Mouse (Mus musculus) MEL (cell line): Measurements from ENCODE around the gene Itgb6. TPM values are rescaled to one million over a fixed set of nuclear protein-coding genes. Genes with fewer than 3 reads are reported as not detected.

Experiments
- DNase-seq: peaks from one replicate; pipeline ENCODE4 v3.0.0; 2011; ENCODE audit warnings: low read depth, low spot score
- H3K27ac ChIP-seq: 2 replicates; pipeline ENCODE4 v1.5.1; 2012; ENCODE audit warnings: low read depth, mild to moderate bottlenecking, control low read depth, low read length, moderate library complexity; ENCODE audit not compliant: control insufficient read depth
- H3K27me3 ChIP-seq, 2 experiments: fragments of 150-350 bp in 1 of 2; sonication (generic) in 1 of 2; 2 replicates each; pipeline ENCODE4 v1.6.1; 2012; ENCODE audit warnings: low read length in 2 of 2, mild to moderate bottlenecking in 2 of 2, improper control_type of control experiment in 1 of 2, moderate library complexity in 1 of 2; ENCODE audit not compliant: insufficient read depth in 2 of 2, control insufficient read depth in 1 of 2
- H3K36me3 ChIP-seq, 2 experiments: 2 replicates each; pipeline ENCODE4 v1.6.1; 2012 to 2014; ENCODE audit warnings: low read length in 2 of 2, improper control_type of control experiment in 1 of 2, inconsistent platforms in 1 of 2, mild to moderate bottlenecking in 1 of 2; ENCODE audit not compliant: insufficient read depth in 2 of 2, control insufficient read depth in 1 of 2
- H3K4me1 ChIP-seq, 2 experiments: fragments of 150-350 bp in 1 of 2; sonication (generic) in 1 of 2; 2 replicates each; pipeline ENCODE4 v1.6.1; 2012; ENCODE audit warnings: low read length in 2 of 2, improper control_type of control experiment in 1 of 2, mild to moderate bottlenecking in 1 of 2; ENCODE audit not compliant: insufficient read depth in 2 of 2, control insufficient read depth in 1 of 2
- H3K4me3 ChIP-seq, 2 experiments: fragments of 150-350 bp in 1 of 2; sonication (generic) in 1 of 2; 2 replicates each; pipeline ENCODE4 v1.5.1; 2012; ENCODE audit warnings: low read depth in 2 of 2, low read length in 2 of 2, mild to moderate bottlenecking in 2 of 2, moderate library complexity in 2 of 2, control low read depth in 1 of 2, improper control_type of control experiment in 1 of 2; ENCODE audit not compliant: control insufficient read depth in 1 of 2, insufficient read depth in 1 of 2
- H3K79me2 ChIP-seq: 2 replicates; pipeline ENCODE4 v1.6.1; 2012; ENCODE audit warnings: mild to moderate bottlenecking, low read length, moderate library complexity; ENCODE audit not compliant: control insufficient read depth, poor library complexity, insufficient read depth
- H3K9ac ChIP-seq: 2 replicates; pipeline ENCODE4 v1.6.1; 2012; ENCODE audit warnings: low read depth, mild to moderate bottlenecking, control low read depth, low read length, moderate library complexity; ENCODE audit not compliant: control insufficient read depth, poor library complexity, severe bottlenecking
- H3K9me3 ChIP-seq: fragments of 150-350 bp; sonication (generic); replicated peaks from 2 replicates; pipeline ENCODE4 v1.6.1; 2012; ENCODE audit warnings: mild to moderate bottlenecking, low read length, improper control_type of control experiment, moderate library complexity; ENCODE audit not compliant: insufficient read depth
- BHLHE40 ChIP-seq: IDR thresholded peaks from 2 replicates; pipeline ENCODE4 v1.6.1; 2012; ENCODE audit warnings: low read depth, mild to moderate bottlenecking, inconsistent platforms, low read length, improper control_type of control experiment, borderline replicate concordance
- CHD1 ChIP-seq: IDR thresholded peaks from 2 replicates; pipeline ENCODE4 v1.6.1; 2012; ENCODE audit warnings: low read depth, mild to moderate bottlenecking, inconsistent platforms, low read length, improper control_type of control experiment
- CTCF ChIP-seq, 3 experiments: IDR thresholded peaks in 2 of 3; conservative IDR thresholded peaks in 1 of 3; 2 replicates each; pipeline ENCODE4 v1.5.1; 2011 to 2012; ENCODE audit warnings: low read length in 3 of 3, low read depth in 2 of 3, mild to moderate bottlenecking in 2 of 3, improper control_type of control experiment in 1 of 3, inconsistent platforms in 1 of 3, mixed read lengths in 1 of 3, moderate library complexity in 1 of 3; ENCODE audit not compliant: control insufficient read depth in 1 of 3, insufficient read depth in 1 of 3, poor library complexity in 1 of 3, severe bottlenecking in 1 of 3
- ETS1 ChIP-seq: IDR thresholded peaks from 2 replicates; pipeline ENCODE4 v1.6.1; 2012; ENCODE audit warnings: low read depth, mild to moderate bottlenecking, inconsistent platforms, low read length, improper control_type of control experiment, moderate library complexity
- HCFC1 ChIP-seq: IDR thresholded peaks from 2 replicates; pipeline ENCODE4 v1.6.1; 2012; ENCODE audit warnings: low read depth, mild to moderate bottlenecking, inconsistent platforms, low read length, improper control_type of control experiment, moderate library complexity
- MAFK ChIP-seq: IDR thresholded peaks from 2 replicates; pipeline ENCODE4 v1.6.1; 2011; ENCODE audit warnings: low read depth, mild to moderate bottlenecking, low read length, improper control_type of control experiment, borderline replicate concordance
- MAZ ChIP-seq: IDR thresholded peaks from 2 replicates; pipeline ENCODE4 v1.6.1; 2012; ENCODE audit warnings: low read depth, mild to moderate bottlenecking, inconsistent platforms, low read length, improper control_type of control experiment
- MEF2A ChIP-seq: IDR thresholded peaks from 2 replicates; pipeline ENCODE4 v1.6.1; 2014; ENCODE audit warnings: low read depth, mild to moderate bottlenecking, inconsistent platforms, low read length, improper control_type of control experiment; ENCODE audit not compliant: poor library complexity, insufficient replicate concordance, severe bottlenecking; ENCODE audit errors: extremely low read depth
- MYB ChIP-seq: IDR thresholded peaks from 2 replicates; pipeline ENCODE4 v1.6.1; 2011; ENCODE audit warnings: mild to moderate bottlenecking, low read depth, low read length, improper control_type of control experiment
- POLR2A ChIP-seq, 2 experiments: IDR thresholded peaks; 2 replicates each; pipeline ENCODE4 v1.6.1; 2011 to 2012; ENCODE audit warnings: low read length in 2 of 2, mild to moderate bottlenecking in 2 of 2, control low read depth in 1 of 2, improper control_type of control experiment in 1 of 2, low read depth in 1 of 2, moderate library complexity in 1 of 2; ENCODE audit not compliant: control insufficient read depth in 1 of 2, insufficient read depth in 1 of 2, poor library complexity in 1 of 2
- RCOR1 ChIP-seq: IDR thresholded peaks from 2 replicates; pipeline ENCODE4 v1.6.1; 2012; ENCODE audit warnings: low read depth, mild to moderate bottlenecking, inconsistent platforms, low read length, improper control_type of control experiment
- TCF12 ChIP-seq: IDR thresholded peaks from 2 replicates; pipeline ENCODE4 v1.6.1; 2014; ENCODE audit warnings: low read depth, mild to moderate bottlenecking, inconsistent platforms, low read length, improper control_type of control experiment, moderate library complexity
- USF1 ChIP-seq: IDR thresholded peaks from 2 replicates; pipeline ENCODE4 v1.6.1; 2014; ENCODE audit warnings: low read depth, mild to moderate bottlenecking, inconsistent platforms, low read length, improper control_type of control experiment, moderate library complexity
- ZKSCAN1 ChIP-seq: IDR thresholded peaks from 2 replicates; pipeline ENCODE4 v1.6.1; 2012; ENCODE audit warnings: low read depth, mild to moderate bottlenecking, inconsistent platforms, low read length, improper control_type of control experiment, moderate library complexity
- polyA plus RNA-seq, 2 experiments: library from polyadenylated mRNA; stranded (reverse) in 1 of 2; unstranded in 1 of 2; fragments of >175 nt in 1 of 2; fragments of >200 nt in 1 of 2; gene quantifications; 2 replicates each; pipeline versions ENCODE4 v1.2.1 to v1.2.4; 2012; ENCODE audit warnings: low replicate concordance in 2 of 2, low read depth in 1 of 2; ENCODE audit not compliant: insufficient read length in 2 of 2, insufficient read depth in 1 of 2, missing spikeins in 1 of 2
- total RNA-seq: library from RNA; depleted of rRNA; stranded (reverse); fragments of 300-350 nt; gene quantifications from 2 replicates; pipeline ENCODE4 v1.2.3, GENCODE M21; 2012

The Itgb6 gene
- total and polyA plus RNA-seq, 3 experiments: not detected

- DNase-seq: no peak
- Histone ChIP-seq H3K4me3 (no peak overlapping the region), H3K27ac (no peak overlapping the region), H3K9ac (no peak overlapping the region), H3K79me2 (no peaks in the 10 kb centered on the region), H3K27me3 (no peaks in the 10 kb centered on the region; a peak in 1 of 4 replicates), H3K36me3 (no peaks in the 10 kb centered on the region), H3K4me1 (no peaks in the 10 kb centered on the region), H3K9me3 (no peaks in the 10 kb centered on the region)
- TF ChIP-seq ETS1: no peak
- TF ChIP-seq RCOR1: no peak
- TF ChIP-seq POLR2A (IDR thresholded peaks at IDR 0.05; ENCODE audit: control insufficient read depth in 1 of 2, insufficient read depth in 1 of 2, low read depth in 1 of 2, low read length in 2 of 2, poor library complexity in 1 of 2): no peak
- TF ChIP-seq ZKSCAN1: no peak
- TF ChIP-seq CHD1: no peak
- TF ChIP-seq TCF12: no peak
Measured at GRCm38 (mm10) chr2:60711098-60711880, 11.2 kb downstream of the Itgb6 start.

GRCm38 (mm10) chr2:60710317-60710716 is 12.1 kb downstream of the Itgb6 start:
- no peak overlapping the region for H3K9ac ChIP-seq
- no peaks in the 10 kb centered on the region for H3K4me1 ChIP-seq
- no peak overlapping the region for H3K4me3 ChIP-seq
- no peak overlapping the region for H3K27ac ChIP-seq
- no peaks in the 10 kb centered on the region; a peak in 1 of 4 replicates for H3K27me3 ChIP-seq
- no peaks in the 10 kb centered on the region for H3K9me3 ChIP-seq
- H3K36me3 ChIP-seq: no peaks in the 10 kb centered on the region
- TF ChIP-seq CTCF (IDR thresholded peaks at IDR 0.05 in 2 of 3, conservative IDR thresholded peaks at IDR 0.05 in 1 of 3; ENCODE audit: control insufficient read depth in 1 of 3, insufficient read depth in 1 of 3, low read depth in 2 of 3, low read length in 3 of 3, poor library complexity in 1 of 3, severe bottlenecking in 1 of 3) (no peak), MAFK (no peak), MAZ (no peak), USF1 (no peak), MYB (no peak), HCFC1 (no peak), BHLHE40 (no peak), MEF2A (no peak)
- TF ChIP-seq, all 39 proteins: peak for 0
- no peak for DNase-seq
- H3K79me2 ChIP-seq: no peaks in the 10 kb centered on the region
